Mouse (Mus musculus): Measurements from ENCODE around the gene Impad1. TPM values are rescaled to one million over a fixed set of nuclear protein-coding genes. Genes with fewer than 3 reads are reported as not detected.
A peak's percentile ranks its signal among the peaks of the same experiment; 100 is the strongest.

The Impad1 gene
- polyA plus RNA-seq, 1 experiment from 2014 or later: 6.4 TPM

DNA sequence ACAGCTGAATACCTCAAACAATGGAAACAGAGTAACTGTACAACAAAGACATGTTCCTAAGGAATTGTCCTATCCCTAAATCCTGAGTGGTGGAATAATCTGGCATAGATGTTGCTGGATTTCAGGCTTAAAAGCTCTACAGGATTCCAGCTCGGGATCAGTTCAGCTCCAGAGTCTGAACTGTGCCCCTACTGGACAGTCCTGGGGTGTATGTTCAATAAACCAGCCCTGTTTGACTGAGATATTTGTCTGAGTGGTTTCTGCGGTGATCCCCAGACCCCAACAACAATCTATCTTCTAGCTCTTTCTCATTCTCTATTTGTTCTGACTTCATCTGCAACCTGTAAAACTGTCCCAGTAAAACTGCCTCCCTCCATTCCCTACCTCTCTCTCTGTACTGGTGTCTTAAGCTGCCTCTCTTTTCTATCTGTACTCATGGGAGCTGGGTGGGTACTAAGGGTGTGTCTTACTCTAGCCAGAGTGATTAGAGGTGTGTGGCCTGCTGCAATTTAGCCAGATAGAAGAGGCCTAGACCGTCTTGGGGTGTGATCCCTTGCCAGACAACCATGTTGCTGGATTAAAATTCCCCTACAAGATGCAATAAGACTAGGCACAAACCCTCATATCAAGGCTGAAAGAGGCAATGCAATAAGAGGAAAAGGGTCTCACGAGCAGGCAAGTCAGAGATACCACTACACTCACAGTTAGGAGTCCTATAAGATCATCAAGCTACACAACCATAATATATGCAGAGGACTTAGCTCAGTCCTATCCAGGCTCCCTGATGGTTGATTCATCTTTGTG is 10.1 kb downstream of the Impad1 start:
- H3K9ac ChIP-seq: no peak overlapping the region; the same call in 1 of the 2 replicates

DNA sequence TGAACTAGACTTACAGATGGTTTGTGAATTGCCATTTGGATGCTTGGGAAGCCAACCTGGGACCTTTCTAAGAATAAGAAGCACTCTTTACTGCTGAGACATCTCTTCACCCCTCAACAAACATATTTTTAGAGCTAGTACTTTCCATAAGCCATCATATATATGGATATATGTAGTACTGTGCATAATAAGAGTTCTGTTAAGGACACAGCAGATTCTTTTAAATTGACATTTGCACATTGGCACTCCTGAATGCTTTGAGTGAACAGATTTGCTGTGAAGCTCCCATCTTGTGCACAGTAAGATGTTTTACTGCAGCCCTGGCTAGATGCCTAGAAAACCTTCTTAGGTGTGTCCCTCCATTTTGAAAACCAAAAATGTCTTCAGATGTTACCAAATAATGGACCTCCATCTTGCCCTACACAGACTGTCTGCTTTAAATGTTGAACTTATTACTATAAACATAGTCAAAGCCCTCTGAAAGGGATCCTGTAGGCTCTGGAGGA is 13.8 kb downstream of the Impad1 start:
- H3K4me3 ChIP-seq (replicated peaks): no peak overlapping the region
- no peak overlapping the region for H3K4me2 ChIP-seq
- H3K9me3 ChIP-seq (replicated peaks): 0 out of 2 replicates have a peak, but pooled peaks cover 5% of the 10 kb centered on the region
- H3K4me1 ChIP-seq (replicated peaks): peaks cover 23% of the 10 kb centered on the region
- H3K27me3 ChIP-seq: no peaks in the 10 kb centered on the region
- no peak overlapping the region for H3K9ac ChIP-seq
- peaks cover 37% of the 10 kb centered on the region for H3K36me3 ChIP-seq (replicated peaks)
- no peak overlapping the region for H3K27ac ChIP-seq (replicated peaks)
- no peak for ATAC-seq (ENCODE audit: insufficient read depth)

More for the DNA sequence above, 10.1 kb downstream of the Impad1 start:
- peaks cover 29% of the 10 kb centered on the region for H3K4me1 ChIP-seq (replicated peaks)
- 59% methylated on average over 4 of the region's 4 CpGs for WGBS (ENCODE audit: insufficient replicate concordance)
- ATAC-seq (ENCODE audit: insufficient read depth): peak; percentile 100
- peak overlapping the region; percentile 81 for H3K27ac ChIP-seq (replicated peaks)
- 0 out of 2 replicates have a peak, but pooled peaks cover 5% of the 10 kb centered on the region for H3K9me3 ChIP-seq (replicated peaks)
- H3K4me2 ChIP-seq: peak overlapping the region; percentile 59
- no peaks in the 10 kb centered on the region for H3K27me3 ChIP-seq
- H3K4me3 ChIP-seq (replicated peaks): peak overlapping the region; percentile 11
- peaks cover 14% of the 10 kb centered on the region; the same call in 1 of the 2 replicates for H3K36me3 ChIP-seq (replicated peaks)

DNA sequence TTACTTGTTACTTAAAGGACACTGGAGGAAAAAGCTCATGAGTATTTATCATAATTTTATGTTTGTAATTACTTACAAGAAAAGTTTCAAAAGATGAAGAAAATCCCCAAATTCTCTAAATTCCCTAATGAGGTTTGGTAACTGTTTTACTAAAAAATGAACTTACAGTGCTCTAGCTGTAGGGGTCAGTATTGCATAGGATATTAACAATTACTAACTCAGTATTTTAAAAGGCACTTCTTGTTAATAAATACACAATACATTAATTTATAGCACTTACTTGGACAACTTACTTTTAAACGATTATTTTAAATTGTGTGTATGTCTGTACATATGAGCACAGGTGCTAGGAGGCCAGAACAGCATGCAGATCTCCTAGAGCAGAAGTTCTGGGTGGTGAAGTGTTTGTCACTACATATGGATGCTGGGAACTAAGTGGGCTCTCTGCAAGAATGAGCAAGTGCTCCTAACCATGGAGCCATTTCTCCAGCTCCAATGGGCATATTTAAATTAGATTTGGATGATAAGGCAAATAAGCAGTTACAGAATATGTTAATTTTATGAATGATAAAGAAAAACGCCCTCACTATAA is 21.5 kb downstream of the Impad1 start:
- Histone ChIP-seq H3K4me2 (no peak overlapping the region), H3K9ac (no peak overlapping the region), H3K27ac (replicated peaks) (no peak overlapping the region), H3K9me3 (replicated peaks) (no peaks in the 10 kb centered on the region), H3K4me1 (replicated peaks) (no peaks in the 10 kb centered on the region), H3K4me3 (replicated peaks) (no peak overlapping the region), H3K27me3 (no peaks in the 10 kb centered on the region), H3K36me3 (replicated peaks) (peaks cover 55% of the 10 kb centered on the region)
- ATAC-seq (ENCODE audit: insufficient read depth): no peak
- WGBS (ENCODE audit: insufficient replicate concordance): 61% methylated on average over 2 of the region's 2 CpGs

DNA sequence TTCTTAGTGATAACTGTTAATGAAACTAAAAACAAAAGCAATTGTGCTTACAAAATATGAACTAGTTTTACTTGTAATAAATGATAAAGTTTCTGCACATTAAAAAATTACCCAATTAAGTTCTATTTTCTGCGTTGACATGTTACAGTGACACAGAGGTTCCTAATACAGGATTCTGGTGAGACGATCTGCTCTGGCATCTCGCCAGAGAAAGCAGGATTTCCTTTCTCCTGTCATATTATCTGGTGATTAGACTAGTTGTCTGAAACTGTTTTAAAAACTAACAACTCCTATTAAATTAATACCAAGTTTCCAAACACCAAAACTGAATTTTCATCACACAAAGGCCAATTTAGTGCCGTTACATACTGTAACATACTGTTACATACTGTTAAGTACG is 27.3 kb downstream of the Impad1 start:
- WGBS (ENCODE audit: insufficient replicate concordance): 75% methylated on average over 5 of the region's 5 CpGs
- no peaks in the 10 kb centered on the region for H3K4me1 ChIP-seq (replicated peaks)
- no peak overlapping the region for H3K9ac ChIP-seq
- H3K4me3 ChIP-seq (replicated peaks): no peak overlapping the region
- peaks cover 20% of the 10 kb centered on the region for H3K36me3 ChIP-seq (replicated peaks)
- H3K9me3 ChIP-seq (replicated peaks): no peaks in the 10 kb centered on the region
- ATAC-seq (ENCODE audit: insufficient read depth): no peak
- no peaks in the 10 kb centered on the region for H3K27me3 ChIP-seq
- no peak overlapping the region for H3K27ac ChIP-seq (replicated peaks)
- H3K4me2 ChIP-seq: no peak overlapping the region

DNA sequence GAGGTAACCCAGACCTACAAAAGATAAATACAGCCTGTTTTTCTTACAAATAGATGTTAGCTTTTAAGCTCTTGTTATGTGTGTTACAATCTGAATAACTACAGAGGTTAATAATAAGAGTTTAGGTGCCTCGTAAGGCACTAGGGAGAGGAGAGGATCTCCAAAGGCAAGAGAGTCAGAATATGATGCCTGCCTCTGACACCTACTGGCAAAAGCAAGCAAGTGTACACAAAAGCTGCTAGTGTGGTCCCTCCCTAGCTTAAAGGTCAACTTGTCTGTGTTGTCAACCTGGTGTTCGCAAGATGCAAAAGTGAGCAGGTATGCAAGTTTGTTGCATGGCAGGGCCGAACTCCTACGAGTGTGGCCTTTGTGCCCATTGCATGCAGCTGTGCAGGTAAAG is 34.8 kb downstream of the Impad1 start:
- H3K36me3 ChIP-seq (replicated peaks): no peaks in the 10 kb centered on the region
- no peak overlapping the region for H3K27ac ChIP-seq (replicated peaks)
- no peaks in the 10 kb centered on the region for H3K4me1 ChIP-seq (replicated peaks)
- 81% methylated on average over 4 of the region's 4 CpGs for WGBS (ENCODE audit: insufficient replicate concordance)
- H3K9me3 ChIP-seq (replicated peaks): no peaks in the 10 kb centered on the region
- no peak overlapping the region for H3K4me3 ChIP-seq (replicated peaks)
- H3K4me2 ChIP-seq: no peak overlapping the region
- no peak for ATAC-seq (ENCODE audit: insufficient read depth)
- H3K9ac ChIP-seq: no peak overlapping the region
- no peaks in the 10 kb centered on the region for H3K27me3 ChIP-seq

DNA sequence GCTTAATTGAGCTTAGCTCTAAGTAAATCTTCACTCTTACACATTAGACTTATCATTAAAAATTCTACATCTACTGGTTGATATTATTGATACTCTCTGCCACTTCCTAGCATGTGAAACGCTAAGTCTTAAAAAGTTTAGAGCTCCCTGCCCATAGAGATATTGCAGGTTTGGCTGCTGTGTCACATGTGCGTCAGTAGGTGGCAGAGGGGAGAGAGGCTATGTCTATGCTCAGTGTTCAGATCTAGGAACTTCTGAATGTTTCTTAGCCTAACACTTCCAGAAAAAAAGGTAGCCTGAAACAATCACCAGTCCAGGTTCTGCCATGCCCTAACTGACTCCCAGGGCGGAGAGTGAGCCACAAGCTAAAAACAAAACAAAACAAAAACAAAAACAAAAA is 63.7 kb downstream of the Impad1 start:
- Histone ChIP-seq H3K9ac (no peak overlapping the region), H3K36me3 (replicated peaks) (no peaks in the 10 kb centered on the region), H3K27ac (replicated peaks) (no peak overlapping the region), H3K4me1 (replicated peaks) (no peaks in the 10 kb centered on the region), H3K4me3 (replicated peaks) (no peak overlapping the region), H3K4me2 (no peak overlapping the region), H3K27me3 (no peaks in the 10 kb centered on the region), H3K9me3 (replicated peaks) (no peaks in the 10 kb centered on the region)
- 33% methylated on average over 3 of the region's 3 CpGs for WGBS (ENCODE audit: insufficient replicate concordance)
- no peak for ATAC-seq (ENCODE audit: insufficient read depth)

DNA sequence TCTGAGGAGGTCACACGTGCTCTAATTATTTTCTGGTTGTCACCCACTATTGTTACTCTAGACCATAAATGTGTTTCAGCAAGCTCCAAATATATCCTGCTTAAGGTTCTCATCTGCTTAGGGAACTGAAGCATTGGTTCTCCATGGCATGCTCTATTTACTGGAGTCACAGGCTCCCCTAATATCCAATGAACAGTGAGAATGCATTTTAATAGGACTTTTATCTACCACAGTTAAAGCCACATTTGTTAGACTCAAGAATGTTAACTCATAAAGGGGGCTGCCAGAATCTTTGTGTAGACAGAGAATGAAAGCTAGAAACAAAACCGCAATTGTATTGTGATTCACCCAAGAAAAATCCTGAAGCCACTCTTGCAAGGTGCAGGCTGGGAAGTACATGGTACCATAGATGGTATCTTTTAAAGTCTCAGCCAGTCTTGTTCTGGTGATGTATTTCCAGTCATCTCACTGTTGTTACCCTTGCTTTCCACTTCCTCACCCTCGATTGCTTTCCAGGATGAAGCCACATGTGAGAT is 66.8 kb downstream of the Impad1 start:
- Histone ChIP-seq H3K27me3 (no peaks in the 10 kb centered on the region), H3K9ac (no peak overlapping the region), H3K27ac (replicated peaks) (no peak overlapping the region), H3K4me3 (replicated peaks) (no peak overlapping the region), H3K9me3 (replicated peaks) (no peaks in the 10 kb centered on the region), H3K36me3 (replicated peaks) (no peaks in the 10 kb centered on the region), H3K4me1 (replicated peaks) (no peaks in the 10 kb centered on the region), H3K4me2 (no peak overlapping the region)
- ATAC-seq (ENCODE audit: insufficient read depth): no peak
- WGBS (ENCODE audit: insufficient replicate concordance): 43% methylated on average over 3 of the region's 3 CpGs

DNA sequence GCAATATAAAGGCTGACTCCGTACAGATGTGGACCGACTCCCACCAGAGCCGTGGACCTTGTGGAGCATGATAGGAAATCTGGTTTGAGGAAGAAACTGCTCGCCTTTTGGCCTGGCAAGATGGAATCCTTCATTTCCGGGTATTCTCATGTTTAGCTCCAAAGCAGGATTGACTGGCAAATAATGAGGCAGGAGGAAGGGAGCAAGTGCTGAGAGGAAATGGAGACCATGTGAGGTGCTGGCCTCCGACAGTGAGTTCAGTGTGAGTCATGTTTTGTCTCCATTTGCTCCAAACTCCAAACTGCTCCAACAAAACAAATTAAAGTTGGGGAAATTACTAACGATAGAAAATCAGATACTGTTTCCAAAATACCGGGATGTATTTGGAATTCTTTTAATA is 69.3 kb downstream of the Impad1 start:
- Histone ChIP-seq H3K9ac (no peak overlapping the region), H3K4me2 (no peak overlapping the region), H3K36me3 (replicated peaks) (no peaks in the 10 kb centered on the region), H3K27ac (replicated peaks) (no peak overlapping the region), H3K9me3 (replicated peaks) (no peaks in the 10 kb centered on the region), H3K27me3 (no peaks in the 10 kb centered on the region), H3K4me1 (replicated peaks) (no peaks in the 10 kb centered on the region), H3K4me3 (replicated peaks) (no peak overlapping the region)
- no peak for ATAC-seq (ENCODE audit: insufficient read depth)
- WGBS (ENCODE audit: insufficient replicate concordance): 48% methylated on average over 8 of the region's 8 CpGs

DNA sequence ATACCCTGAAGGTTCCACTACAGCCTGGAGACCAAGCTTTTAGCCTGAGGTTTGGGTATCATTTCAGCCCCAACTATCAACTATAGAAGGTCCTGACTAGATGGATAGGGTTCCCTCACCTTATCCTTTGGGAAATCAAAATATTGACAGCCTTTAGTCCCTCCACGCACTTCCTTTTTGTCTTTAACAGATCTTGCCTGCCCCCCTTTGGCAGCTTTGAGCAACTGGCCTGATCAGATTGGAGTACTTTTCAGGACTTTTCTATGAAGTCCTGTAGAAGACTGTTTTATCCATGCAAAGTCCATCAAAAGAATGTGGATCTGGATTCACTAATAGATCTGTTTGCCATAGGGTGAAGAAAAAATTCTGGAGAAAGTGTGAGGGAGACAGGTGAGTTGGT is 71.1 kb downstream of the Impad1 start:
- WGBS (ENCODE audit: insufficient replicate concordance): 34% methylated on average over 1 of the region's 1 CpGs
- ATAC-seq (ENCODE audit: insufficient read depth): no peak
- no peak overlapping the region for H3K27ac ChIP-seq (replicated peaks)
- H3K9ac ChIP-seq: no peak overlapping the region
- H3K36me3 ChIP-seq (replicated peaks): no peaks in the 10 kb centered on the region
- no peak overlapping the region for H3K4me2 ChIP-seq
- H3K4me1 ChIP-seq (replicated peaks): no peaks in the 10 kb centered on the region
- no peaks in the 10 kb centered on the region for H3K27me3 ChIP-seq
- H3K4me3 ChIP-seq (replicated peaks): no peak overlapping the region
- H3K9me3 ChIP-seq (replicated peaks): no peaks in the 10 kb centered on the region

DNA sequence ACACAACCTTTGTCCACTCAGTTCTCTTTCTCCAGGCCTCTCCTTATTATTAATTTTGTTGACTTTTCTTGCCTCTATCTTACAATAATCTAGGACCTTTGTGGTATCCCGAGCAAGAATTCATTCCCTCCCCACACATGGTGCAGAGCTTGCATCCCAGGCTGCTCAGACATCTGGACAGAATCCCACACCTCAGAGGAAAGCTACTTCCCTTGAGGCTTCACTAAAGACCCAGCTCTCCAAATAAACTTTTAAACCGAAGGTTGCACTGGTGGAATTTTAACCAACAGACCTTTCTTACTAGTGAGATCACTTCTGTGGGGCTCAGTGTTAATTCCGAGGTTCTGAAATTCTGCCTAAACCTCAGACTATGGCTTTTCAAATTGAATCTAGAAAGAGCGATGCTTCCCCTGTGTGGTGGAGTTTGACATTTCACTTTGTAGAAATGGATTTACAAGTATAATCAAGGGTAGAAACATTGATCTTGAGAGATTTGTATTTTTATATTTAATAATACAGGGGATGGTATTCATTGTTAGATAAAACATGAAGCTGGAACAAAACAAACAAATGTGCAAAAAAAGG is 75.3 kb downstream of the Impad1 start:
- H3K4me1 ChIP-seq (replicated peaks): no peaks in the 10 kb centered on the region
- 45% methylated on average over 4 of the region's 4 CpGs for WGBS (ENCODE audit: insufficient replicate concordance)
- no peaks in the 10 kb centered on the region for H3K27me3 ChIP-seq
- no peak overlapping the region for H3K4me2 ChIP-seq
- ATAC-seq (ENCODE audit: insufficient read depth): no peak
- H3K9ac ChIP-seq: no peak overlapping the region
- H3K27ac ChIP-seq (replicated peaks): no peak overlapping the region
- H3K9me3 ChIP-seq (replicated peaks): no peaks in the 10 kb centered on the region
- H3K36me3 ChIP-seq (replicated peaks): no peaks in the 10 kb centered on the region
- no peak overlapping the region for H3K4me3 ChIP-seq (replicated peaks)
